Mouse (Mus musculus) C2C12 (cell line): Measurements from ENCODE around the gene Tstd2.

ENCODE experiments used
- CEBPB ChIP-seq: IDR thresholded peaks from one replicate; pipeline ENCODE4 v1.6.1; 2011; ENCODE audit warnings: low read depth, mild to moderate bottlenecking, control low read depth, moderate library complexity
- CTCF ChIP-seq: IDR thresholded peaks from one replicate; pipeline ENCODE4 v1.5.1; 2011; ENCODE audit not compliant: control insufficient read depth, insufficient read depth, insufficient read length
- FOSL1 ChIP-seq: IDR thresholded peaks from one replicate; pipeline ENCODE4 v1.8.0; 2011; ENCODE audit warnings: mild to moderate bottlenecking, low read length; ENCODE audit not compliant: poor library complexity, insufficient read depth, severe bottlenecking
- MAX ChIP-seq: IDR thresholded peaks from one replicate; pipeline ENCODE4 v1.6.1; 2011; ENCODE audit warnings: mild to moderate bottlenecking, control low read depth
- MYOD1 ChIP-seq: IDR thresholded peaks from one replicate; pipeline ENCODE4 v1.6.1; 2011; ENCODE audit warnings: low read depth; ENCODE audit not compliant: control insufficient read depth, insufficient read length
- USF1 ChIP-seq: IDR thresholded peaks from one replicate; pipeline ENCODE4 v1.6.1; 2011; ENCODE audit warnings: low read depth, mild to moderate bottlenecking, control low read depth, moderate library complexity

- no peak for TF ChIP-seq MAX
- no peak for TF ChIP-seq CTCF
- TF ChIP-seq FOSL1: no peak
- TF ChIP-seq MYOD1: no peak
- TF ChIP-seq CEBPB: no peak
- no peak for TF ChIP-seq USF1
Observed at GRCm38 (mm10) chr4:46119514-46120094, 18.9 kb downstream of the Tstd2 start.
